Mouse (Mus musculus) cortical plate, adult 2 months (tissue): ENCODE data around the gene Gmfb. TPM values are rescaled to one million over a fixed set of nuclear protein-coding genes. Genes with fewer than 3 reads are reported as not detected.

Experiments
- H3K27ac ChIP-seq: fragments of 200-500 bp; 2 replicates; pipeline ENCODE4 v1.5.1; 2012; ENCODE audit warnings: low read length, control low read depth, inconsistent platforms; ENCODE audit not compliant: insufficient read depth
- H3K4me1 ChIP-seq: fragments of 200-500 bp; 2 replicates; pipeline ENCODE4 v1.6.1; 2011; ENCODE audit warnings: low read length; ENCODE audit not compliant: control insufficient read depth, insufficient read depth
- H3K4me3 ChIP-seq: fragments of 200-500 bp; 2 replicates; pipeline ENCODE4 v1.5.1; 2011; ENCODE audit warnings: mild to moderate bottlenecking, low read length, control low read depth; ENCODE audit not compliant: insufficient read depth
- CTCF ChIP-seq: fragments of 200-500 bp; IDR thresholded peaks from 2 replicates; pipeline ENCODE4 v1.5.1; 2011; ENCODE audit warnings: mild to moderate bottlenecking, control low read depth, low read length; ENCODE audit not compliant: insufficient read depth; ENCODE audit errors: extremely low read depth
- POLR2A ChIP-seq: fragments of 200-500 bp; IDR thresholded peaks from 2 replicates; pipeline ENCODE4 v1.6.1; 2011; ENCODE audit warnings: mild to moderate bottlenecking, low read length, control low read depth; ENCODE audit not compliant: insufficient read depth; ENCODE audit errors: extremely low read depth
- polyA plus RNA-seq: library from polyadenylated mRNA; depleted of rRNA; stranded (reverse); fragments of >200 nt; gene quantifications from 2 replicates; pipeline ENCODE4 v1.2.3, GENCODE M21; 2012; rRNA removed

Gene Gmfb
- polyA plus RNA-seq, 1 experiment, result 83.9 TPM

DNA sequence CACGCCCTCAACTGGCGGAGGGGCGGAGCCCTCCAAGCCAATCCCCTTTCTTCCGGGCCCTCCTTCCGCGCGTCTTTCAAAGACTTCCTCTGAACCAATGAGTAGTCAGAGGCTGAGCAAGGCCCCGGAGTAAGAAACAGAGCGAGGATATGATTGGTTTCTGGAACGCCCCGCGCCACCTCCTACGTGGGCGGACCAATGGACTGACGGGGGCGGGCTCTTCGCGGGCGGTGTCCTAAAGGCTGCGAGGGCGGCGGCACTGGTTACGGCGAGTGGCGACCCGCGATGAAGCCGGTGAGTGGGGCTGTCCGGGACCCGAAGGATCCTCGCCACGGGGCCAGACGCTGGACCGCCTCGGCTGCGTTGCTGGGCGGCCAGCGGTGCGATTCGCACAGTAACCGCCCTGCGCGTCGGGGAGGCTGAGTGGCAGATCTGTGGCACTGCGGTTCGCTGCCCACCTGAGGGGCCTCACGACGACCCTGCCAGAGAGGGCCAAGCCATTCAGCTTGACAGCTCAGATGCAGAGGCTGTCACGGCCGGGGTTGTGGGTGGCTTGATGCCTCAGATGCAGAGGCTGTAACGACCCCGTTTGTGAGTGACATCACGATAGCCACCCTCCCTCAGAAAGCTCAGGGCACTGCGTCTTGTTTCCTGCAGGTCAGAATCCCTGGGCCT lies 61.5 kb downstream of the Gmfb start, which contains the start of gene Cdkn3:
Gene Cdkn3 (plus strand): TSS at position 187 of the 675 bp plus-strand sequence.
- TF ChIP-seq POLR2A, result no peak
- no peak for TF ChIP-seq CTCF
- Histone ChIP-seq H3K27ac (no peak within 1 kb of the TSS), H3K4me3 (peak within 1 kb of the TSS; percentile 58), H3K4me1 (no peaks in the 10 kb centered on the region)

DNA sequence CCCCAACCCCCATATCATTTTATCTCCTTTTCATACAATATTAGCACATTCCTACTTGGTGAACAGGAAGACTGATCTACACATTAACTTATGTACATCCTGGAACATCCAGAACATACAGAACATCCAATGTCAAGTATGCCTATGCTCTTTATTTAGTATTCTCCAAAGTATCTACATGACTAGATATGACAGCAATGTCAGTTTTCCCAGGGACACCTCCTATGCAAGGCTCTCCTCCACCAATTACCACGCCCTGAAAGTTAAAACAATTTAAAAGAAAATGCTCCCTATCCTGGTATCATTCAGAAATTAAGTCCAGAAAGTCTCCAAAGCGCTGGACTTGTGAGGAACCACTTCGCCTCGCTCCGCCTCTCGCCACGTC lies 62.1 kb downstream of the Gmfb start:
- H3K4me3 ChIP-seq, result no peak overlapping the region; the same call in 1 of the 2 replicates
- H3K27ac ChIP-seq, result no peak overlapping the region
- TF ChIP-seq POLR2A (no peak), CTCF (no peak)
- no peaks in the 10 kb centered on the region for H3K4me1 ChIP-seq

Other genes starting within 250 kb of the Gmfb start
- 0.68 and 1.1 TPM in 2 replicates for gene Cdkn3, start 61.7 kb downstream of the Gmfb start, polyA plus RNA-seq
- gene Cnih1, start 33.8 kb downstream of the Gmfb start, polyA plus RNA-seq, result 106 and 114 TPM in 2 replicates
- 42.1 and 44.6 TPM in 2 replicates for gene Cgrrf1, start 9.9 kb upstream of the Gmfb start, polyA plus RNA-seq
- 13.0 and 14.0 TPM in 2 replicates for gene Samd4, start 60.6 kb upstream of the Gmfb start, polyA plus RNA-seq